In the genomic region with DNA sequence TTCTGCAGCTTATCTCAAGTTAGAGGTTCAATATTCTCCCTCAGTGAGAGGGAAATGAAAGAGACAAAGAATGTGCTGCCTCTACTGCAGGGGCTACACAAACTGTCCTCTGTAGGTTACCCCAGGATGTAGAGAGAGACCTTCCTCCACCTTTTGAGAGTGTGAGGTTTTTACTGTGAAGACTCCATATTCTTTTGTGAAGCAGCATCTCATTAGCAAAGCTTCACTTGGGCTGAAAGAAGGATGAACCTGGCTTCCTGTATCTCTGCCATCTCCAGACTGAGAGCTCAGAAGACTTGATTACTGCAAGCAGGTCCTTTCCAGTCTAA, we compare ENCODE assay signal across 13 mouse cellular contexts.
DNase-seq lines count a peak whose midpoint lies in the region; ATAC-seq and TF ChIP-seq lines count a peak whose summit lies in the region.
"Had no signal": no experiment of that assay in that cellular context is flagged by ENCODE, and none has a peak within 500 bp of the region (broad histone marks: within the 10 kb centered on the region; RNA-seq: fewer than 3 reads in every experiment).

No protein-coding gene starts in this region.

- no peak for TF ChIP-seq RAD21 in MEL (IDR thresholded peaks at IDR 0.05; ENCODE audit: low read depth, low read length)

- H3K79me2 ChIP-seq in MEL (ENCODE audit: control insufficient read depth, insufficient read depth, low read length, poor library complexity), result no peaks in the 10 kb centered on the region

- peak overlapping the region; percentile 58 for H3K27ac ChIP-seq in MEL (ENCODE audit: control insufficient read depth, low read depth, low read length)
- peak overlapping the region; percentile 75 for H3K27ac ChIP-seq in forebrain, embryonic 10.5 days
- peak overlapping the region; percentile 72 for H3K27ac ChIP-seq in hindbrain, embryonic 15.5 days (replicated peaks)
- peak overlapping the region; percentile 70 for H3K27ac ChIP-seq in midbrain, embryonic 10.5 days (replicated peaks)
- H3K27ac ChIP-seq: heart, embryonic 15.5 days; limb, embryonic 15.5 days had no signal

- ATAC-seq in hindbrain, embryonic 15.5 days (ENCODE audit: low FRiP score, low read depth), result no peak

- TF ChIP-seq CTCF in MEL (IDR thresholded peaks at IDR 0.05 in 2 of 3, conservative IDR thresholded peaks at IDR 0.05 in 1 of 3; ENCODE audit: control insufficient read depth in 1 of 3, insufficient read depth in 1 of 3, low read depth in 2 of 3, low read length in 3 of 3, poor library complexity in 1 of 3, severe bottlenecking in 1 of 3), result no peak

- no peak overlapping the region for H3K9ac ChIP-seq in MEL (ENCODE audit: control insufficient read depth, low read depth, low read length, poor library complexity, severe bottlenecking)
- H3K9ac ChIP-seq in hindbrain, embryonic 15.5 days, result no peak overlapping the region
- H3K9ac ChIP-seq: heart, embryonic 15.5 days; limb, embryonic 15.5 days had no signal

- no peak overlapping the region for H3K4me3 ChIP-seq in MEL (ENCODE audit: control insufficient read depth in 1 of 2, insufficient read depth in 1 of 2, low read depth in 2 of 2, low read length in 2 of 2)
- H3K4me3 ChIP-seq in forebrain, embryonic 10.5 days, result no peak overlapping the region
- H3K4me3 ChIP-seq in hindbrain, embryonic 15.5 days, result no peak overlapping the region
- H3K4me3 ChIP-seq in midbrain, embryonic 10.5 days, result no peak overlapping the region
- H3K4me3 ChIP-seq: heart, embryonic 15.5 days; limb, embryonic 15.5 days; megakaryocyte, embryonic 14.5 days had no signal

- H3K9me3 ChIP-seq in MEL (replicated peaks; ENCODE audit: insufficient read depth, low read length), result no peaks in the 10 kb centered on the region
- H3K9me3 ChIP-seq in forebrain, embryonic 10.5 days, result no peaks in the 10 kb centered on the region
- no peaks in the 10 kb centered on the region for H3K9me3 ChIP-seq in hindbrain, embryonic 15.5 days
- no peaks in the 10 kb centered on the region for H3K9me3 ChIP-seq in midbrain, embryonic 10.5 days (replicated peaks)
- H3K9me3 ChIP-seq: heart, embryonic 15.5 days; limb, embryonic 15.5 days; megakaryocyte, embryonic 14.5 days had no signal

- no peak for DNase-seq in MEL (ENCODE audit: low read depth, low spot score)
- no peak for DNase-seq in forebrain, embryonic 10.5 days (ENCODE audit: extremely low spot score, low spot score)
- DNase-seq in midbrain, embryonic 10.5 days (ENCODE audit: low spot score), result no peak
- no peak for DNase-seq in gastrocnemius, adult 8-10 months (ENCODE audit: low spot score in 2 of 2)
- DNase-seq in frontal cortex, postnatal 10 days (ENCODE audit: low spot score in 2 of 2), result no peak
- no peak for DNase-seq in ovary, adult 18-20 months (ENCODE audit: low spot score)
- DNase-seq: adrenal gland, postnatal 10 days; kidney, adult 11 months; layer of hippocampus, adult 9-11 months had no signal

- H3K4me2 ChIP-seq in hindbrain, embryonic 15.5 days, result no peak overlapping the region
- H3K4me2 ChIP-seq: heart, embryonic 15.5 days; limb, embryonic 15.5 days had no signal

- no peak for TF ChIP-seq EP300 in MEL (IDR thresholded peaks at IDR 0.05; ENCODE audit: low read depth in 1 of 2, low read length in 2 of 2)

- peaks cover 2 to 19% of the 10 kb centered on the region in 2 experiments; a peak in 3 of 4 replicates for H3K4me1 ChIP-seq in MEL (ENCODE audit: control insufficient read depth in 1 of 2, insufficient read depth in 2 of 2, low read length in 2 of 2)
- H3K4me1 ChIP-seq in forebrain, embryonic 10.5 days, result peaks cover 26% of the 10 kb centered on the region
- H3K4me1 ChIP-seq in hindbrain, embryonic 15.5 days (replicated peaks), result peaks cover 60% of the 10 kb centered on the region
- peaks cover 34% of the 10 kb centered on the region for H3K4me1 ChIP-seq in midbrain, embryonic 10.5 days
- H3K4me1 ChIP-seq: limb, embryonic 15.5 days had no signal

- peaks cover 0 to 16% of the 10 kb centered on the region in 2 experiments; a peak in 2 of 4 replicates for H3K36me3 ChIP-seq in MEL (ENCODE audit: control insufficient read depth in 1 of 2, insufficient read depth in 2 of 2, low read length in 2 of 2)
- H3K36me3 ChIP-seq in forebrain, embryonic 10.5 days (replicated peaks), result no peaks in the 10 kb centered on the region
- no peaks in the 10 kb centered on the region for H3K36me3 ChIP-seq in hindbrain, embryonic 15.5 days
- no peaks in the 10 kb centered on the region for H3K36me3 ChIP-seq in midbrain, embryonic 10.5 days
- H3K36me3 ChIP-seq: heart, embryonic 15.5 days; limb, embryonic 15.5 days had no signal

- no peaks in the 10 kb centered on the region for H3K27me3 ChIP-seq in MEL (ENCODE audit: control insufficient read depth in 1 of 2, insufficient read depth in 2 of 2, low read length in 2 of 2)
- no peaks in the 10 kb centered on the region for H3K27me3 ChIP-seq in forebrain, embryonic 10.5 days (ENCODE audit: poor library complexity, severe bottlenecking)
- no peaks in the 10 kb centered on the region for H3K27me3 ChIP-seq in hindbrain, embryonic 15.5 days
- H3K27me3 ChIP-seq in midbrain, embryonic 10.5 days (ENCODE audit: low read depth, poor library complexity, severe bottlenecking), result no peaks in the 10 kb centered on the region
- H3K27me3 ChIP-seq: heart, embryonic 15.5 days; limb, embryonic 15.5 days had no signal

- TF ChIP-seq POLR2A in MEL (IDR thresholded peaks at IDR 0.05; ENCODE audit: control insufficient read depth in 1 of 2, insufficient read depth in 1 of 2, low read depth in 1 of 2, low read length in 2 of 2, poor library complexity in 1 of 2), result no peak

TF ChIP-seq in MEL, 35 proteins besides CTCF, POLR2A, EP300 and RAD21:
- TF ChIP-seq USF1 (IDR thresholded peaks at IDR 0.05; ENCODE audit: low read depth, low read length) (no peak), POLR2AphosphoS2 (IDR thresholded peaks at IDR 0.05; ENCODE audit: low read length) (no peak), NRF1 (IDR thresholded peaks at IDR 0.05; ENCODE audit: insufficient read depth, low read depth, low read length, poor library complexity, severe bottlenecking) (no peak), MEF2A (IDR thresholded peaks at IDR 0.05; ENCODE audit: extremely low read depth, insufficient replicate concordance, low read depth, low read length, poor library complexity, severe bottlenecking) (no peak), MYC (IDR thresholded peaks at IDR 0.05; ENCODE audit: low read depth, low read length) (no peak), E2F4 (IDR thresholded peaks at IDR 0.05; ENCODE audit: borderline replicate concordance, low read depth, low read length) (no peak), ETS1 (IDR thresholded peaks at IDR 0.05; ENCODE audit: low read depth, low read length) (no peak), CHD1 (IDR thresholded peaks at IDR 0.05; ENCODE audit: low read depth, low read length) (no peak), KAT2A (conservative IDR thresholded peaks at IDR 0.05; ENCODE audit: low read depth, low read length) (no peak), SIN3A (IDR thresholded peaks at IDR 0.05; ENCODE audit: low read length) (no peak), HCFC1 (IDR thresholded peaks at IDR 0.05; ENCODE audit: low read depth, low read length) (no peak), ZKSCAN1 (IDR thresholded peaks at IDR 0.05; ENCODE audit: low read depth, low read length) (no peak), MAFK (IDR thresholded peaks at IDR 0.05; ENCODE audit: borderline replicate concordance, low read depth, low read length) (no peak), ZMIZ1 (IDR thresholded peaks at IDR 0.05; ENCODE audit: low read depth, low read length) (no peak), UBTF (IDR thresholded peaks at IDR 0.05; ENCODE audit: borderline replicate concordance, insufficient read depth, low read depth, low read length) (no peak), TAL1 (IDR thresholded peaks at IDR 0.05; ENCODE audit: low read length) (no peak)
TF ChIP-seq in MEL: peak in this region for 0.
